Mouse (Mus musculus): ENCODE data around the gene Plch1. TPM values are rescaled to one million over a fixed set of nuclear protein-coding genes. Genes with fewer than 3 reads are reported as not detected.

Gene Plch1
- polyA plus RNA-seq, 1 experiment from 2014 or later = 5.3 TPM

GRCm38 (mm10) chr3:63692727-63693126 lies 206.5 kb downstream of the Plch1 start:
- DNase-seq (ENCODE audit: low spot score) = no peak
- WGBS = 84% methylated on average over 4 of the region's 4 CpGs
- no peak for TF ChIP-seq CTCF (IDR thresholded peaks at IDR 0.05; ENCODE audit: low read depth)

GRCm38 (mm10) chr3:63668779-63669178 lies 230.5 kb downstream of the Plch1 start:
- Histone ChIP-seq H3K9me3 (replicated peaks; ENCODE audit: low read length) (no peaks in the 10 kb centered on the region), H3K27me3 (ENCODE audit: insufficient read depth, low read length) (no peaks in the 10 kb centered on the region), H3K36me3 (ENCODE audit: insufficient read depth, low read length) (no peaks in the 10 kb centered on the region), H3K27ac (no peak overlapping the region), H3K9ac (ENCODE audit: low read depth, low read length) (no peak overlapping the region), H3K4me2 (ENCODE audit: low read length) (no peak overlapping the region), H3K4me1 (replicated peaks; ENCODE audit: insufficient read depth, low read length) (no peaks in the 10 kb centered on the region), H3K4me3 (replicated peaks; ENCODE audit: low read depth, low read length) (no peak overlapping the region)
- WGBS = 53% methylated on average over 4 of the region's 4 CpGs
- DNase-seq (ENCODE audit: low spot score) (no peak), ATAC-seq (replicated peaks; ENCODE audit: low FRiP score, low read depth) (no peak)
- TF ChIP-seq CTCF (IDR thresholded peaks at IDR 0.05; ENCODE audit: low read depth) = no peak

More at GRCm38 (mm10) chr3:63692727-63693126, 206.5 kb downstream of the Plch1 start:
- no peak overlapping the region for H3K9ac ChIP-seq (ENCODE audit: low read depth, low read length)
- no peaks in the 10 kb centered on the region for H3K9me3 ChIP-seq (replicated peaks; ENCODE audit: low read length)
- no peak for ATAC-seq (replicated peaks; ENCODE audit: low FRiP score, low read depth)
- no peaks in the 10 kb centered on the region for H3K36me3 ChIP-seq (ENCODE audit: insufficient read depth, low read length)
- no peaks in the 10 kb centered on the region for H3K4me1 ChIP-seq (replicated peaks; ENCODE audit: insufficient read depth, low read length)
- no peaks in the 10 kb centered on the region for H3K27me3 ChIP-seq (ENCODE audit: insufficient read depth, low read length)
- no peak overlapping the region for H3K27ac ChIP-seq
- no peak overlapping the region for H3K4me2 ChIP-seq (ENCODE audit: low read length)
- H3K4me3 ChIP-seq (replicated peaks; ENCODE audit: low read depth, low read length) = no peak overlapping the region

GRCm38 (mm10) chr3:63665307-63665706 lies 234.0 kb downstream of the Plch1 start:
- Histone ChIP-seq H3K9ac (ENCODE audit: low read depth, low read length) (no peak overlapping the region), H3K4me1 (replicated peaks; ENCODE audit: insufficient read depth, low read length) (no peaks in the 10 kb centered on the region), H3K4me2 (ENCODE audit: low read length) (no peak overlapping the region), H3K27me3 (ENCODE audit: insufficient read depth, low read length) (no peaks in the 10 kb centered on the region), H3K36me3 (ENCODE audit: insufficient read depth, low read length) (no peaks in the 10 kb centered on the region), H3K4me3 (replicated peaks; ENCODE audit: low read depth, low read length) (no peak overlapping the region), H3K9me3 (replicated peaks; ENCODE audit: low read length) (no peaks in the 10 kb centered on the region), H3K27ac (no peak overlapping the region)
- WGBS = 50% methylated on average over 3 of the region's 3 CpGs
- TF ChIP-seq CTCF (IDR thresholded peaks at IDR 0.05; ENCODE audit: low read depth) = no peak
- DNase-seq (ENCODE audit: low spot score) (peak; percentile 48), ATAC-seq (replicated peaks; ENCODE audit: low FRiP score, low read depth) (no peak)

GRCm38 (mm10) chr3:63664575-63665243 lies 234.6 kb downstream of the Plch1 start:
- H3K4me1 ChIP-seq (replicated peaks; ENCODE audit: insufficient read depth, low read length) = no peaks in the 10 kb centered on the region
- H3K4me2 ChIP-seq (ENCODE audit: low read length) = no peak overlapping the region
- no peak overlapping the region for H3K4me3 ChIP-seq (replicated peaks; ENCODE audit: low read depth, low read length)
- H3K36me3 ChIP-seq (ENCODE audit: insufficient read depth, low read length) = no peaks in the 10 kb centered on the region
- H3K9me3 ChIP-seq (replicated peaks; ENCODE audit: low read length) = no peaks in the 10 kb centered on the region
- DNase-seq (ENCODE audit: low spot score) (no peak), ATAC-seq (replicated peaks; ENCODE audit: low FRiP score, low read depth) (no peak)
- H3K27ac ChIP-seq = no peak overlapping the region
- WGBS = 63% methylated on average over 6 of the region's 6 CpGs
- H3K9ac ChIP-seq (ENCODE audit: low read depth, low read length) = no peak overlapping the region
- no peaks in the 10 kb centered on the region for H3K27me3 ChIP-seq (ENCODE audit: insufficient read depth, low read length)
- no peak for TF ChIP-seq CTCF (IDR thresholded peaks at IDR 0.05; ENCODE audit: low read depth)

Other genes starting within 250 kb of the Plch1 start
- gene E130311K13Rik, start 30.0 kb upstream of the Plch1 start, polyA plus RNA-seq (2015; fragmentation: Nextera tagmentation; extraction: Ambion mirVana) = 4.4 and 6.4 TPM in 2 replicates
- gene Slc33a1, start 65.3 kb upstream of the Plch1 start, polyA plus RNA-seq (2015; fragmentation: Nextera tagmentation; extraction: Ambion mirVana) = 45.2 and 46.8 TPM in 2 replicates
- gene Gmps, start 76.6 kb upstream of the Plch1 start, polyA plus RNA-seq (2015; fragmentation: Nextera tagmentation; extraction: Ambion mirVana) = 31.4 and 36.4 TPM in 2 replicates
- gene Vmn2r1, start 182.1 kb upstream of the Plch1 start, polyA plus RNA-seq (2015; fragmentation: Nextera tagmentation; extraction: Ambion mirVana) = 0.05 and 0.09 TPM in 2 replicates
- not detected in 2 replicates for gene Vmn2r2, start 242.5 kb upstream of the Plch1 start, polyA plus RNA-seq (2015; fragmentation: Nextera tagmentation; extraction: Ambion mirVana)